Mouse (Mus musculus): ENCODE data around the gene Rora. TPM values are rescaled to one million over a fixed set of nuclear protein-coding genes. Genes with fewer than 3 reads are reported as not detected.

Rora gene
- polyA plus RNA-seq, 1 experiment from 2014 or later: 9.0 TPM

GRCm38 (mm10) chr9:68655018-68656005 is 1.7 kb downstream of the Rora start:
- CTCF ChIA-PET: no interaction called here
- in situ Hi-C loops (cut with MboI; ENCODE audit: low pct_unique_long_range_greater_than_20kb): no loop called here
- ATAC-seq (no peak), DNase-seq (ENCODE audit: low read depth, low spot score) (no peak)
- peaks cover 31% of the 10 kb centered on the region for H3K27me3 ChIP-seq
- POLR2A ChIA-PET: interaction anchor here (0.7 kb wide), 1 partner anchor 31 kb away, joined by 3 read pairs; no protein-coding TSS in a partner anchor
- no peak for TF ChIP-seq CTCF (IDR thresholded peaks at IDR 0.05)

- peaks cover 24% of the 10 kb centered on the region for H3K27me3 ChIP-seq
- in situ Hi-C loops (cut with MboI; ENCODE audit: low pct_unique_long_range_greater_than_20kb): no loop called here
- no peak for ATAC-seq
- POLR2A ChIA-PET: no interaction called here
- no peak for DNase-seq (ENCODE audit: low read depth, low spot score)
- CTCF ChIA-PET: no interaction called here
- no peak for TF ChIP-seq CTCF (IDR thresholded peaks at IDR 0.05)
Observed at GRCm38 (mm10) chr9:68656076-68656795, 2.6 kb downstream of the Rora start.

GRCm38 (mm10) chr9:68656796-68657130 is 3.2 kb downstream of the Rora start:
- H3K27me3 ChIP-seq: peaks cover 24% of the 10 kb centered on the region
- DNase-seq (ENCODE audit: low read depth, low spot score): no peak
- in situ Hi-C loops (cut with MboI; ENCODE audit: low pct_unique_long_range_greater_than_20kb): no loop called here
- ChIA-PET POLR2A (no interaction called here), CTCF (no interaction called here)
- ATAC-seq: no peak
- no peak for TF ChIP-seq CTCF (IDR thresholded peaks at IDR 0.05)

- DNase-seq (ENCODE audit: low read depth, low spot score): no peak
- no peak for TF ChIP-seq CTCF (IDR thresholded peaks at IDR 0.05)
- peaks cover 12% of the 10 kb centered on the region for H3K27me3 ChIP-seq
- ATAC-seq: no peak
- CTCF ChIA-PET: no interaction called here
- POLR2A ChIA-PET: no interaction called here
- in situ Hi-C loops (cut with MboI; ENCODE audit: low pct_unique_long_range_greater_than_20kb): no loop called here
Observed at GRCm38 (mm10) chr9:68670731-68671130, 17.1 kb downstream of the Rora start.

- ChIA-PET POLR2A (no interaction called here), CTCF (no interaction called here)
- peaks cover 12% of the 10 kb centered on the region for H3K27me3 ChIP-seq
- TF ChIP-seq CTCF (IDR thresholded peaks at IDR 0.05): no peak
- in situ Hi-C loops (cut with MboI; ENCODE audit: low pct_unique_long_range_greater_than_20kb): no loop called here
- no peak for ATAC-seq
- DNase-seq (ENCODE audit: low read depth, low spot score): no peak
Observed at GRCm38 (mm10) chr9:68672459-68672858, 18.9 kb downstream of the Rora start.

GRCm38 (mm10) chr9:68673221-68673620 is 19.6 kb downstream of the Rora start:
- POLR2A ChIA-PET: interaction anchor here (0.5 kb wide), 1 partner anchor 170 kb away, joined by 4 read pairs; no protein-coding TSS in a partner anchor
- CTCF ChIA-PET: no interaction called here
- peaks cover 17% of the 10 kb centered on the region for H3K27me3 ChIP-seq
- no peak for TF ChIP-seq CTCF (IDR thresholded peaks at IDR 0.05)
- ATAC-seq (no peak), DNase-seq (ENCODE audit: low read depth, low spot score) (no peak)
- in situ Hi-C loops (cut with MboI; ENCODE audit: low pct_unique_long_range_greater_than_20kb): no loop called here

GRCm38 (mm10) chr9:68679871-68680374 is 26.3 kb downstream of the Rora start:
- ChIA-PET CTCF (no interaction called here), POLR2A (no interaction called here)
- ATAC-seq (no peak), DNase-seq (ENCODE audit: low read depth, low spot score) (no peak)
- no peak for TF ChIP-seq CTCF (IDR thresholded peaks at IDR 0.05)
- in situ Hi-C loops (cut with MboI; ENCODE audit: low pct_unique_long_range_greater_than_20kb): no loop called here
- H3K27me3 ChIP-seq: peaks cover 21% of the 10 kb centered on the region

- CTCF ChIA-PET: no interaction called here
- in situ Hi-C loops (cut with MboI; ENCODE audit: low pct_unique_long_range_greater_than_20kb): no loop called here
- ATAC-seq (no peak), DNase-seq (ENCODE audit: low read depth, low spot score) (no peak)
- no peak for TF ChIP-seq CTCF (IDR thresholded peaks at IDR 0.05)
- H3K27me3 ChIP-seq: peaks cover 20% of the 10 kb centered on the region
- POLR2A ChIA-PET: no interaction called here
Observed at GRCm38 (mm10) chr9:68683938-68684337, 30.4 kb downstream of the Rora start.

GRCm38 (mm10) chr9:68685562-68685961 is 32.0 kb downstream of the Rora start:
- ChIA-PET POLR2A (no interaction called here), CTCF (no interaction called here)
- peaks cover 24% of the 10 kb centered on the region for H3K27me3 ChIP-seq
- TF ChIP-seq CTCF (IDR thresholded peaks at IDR 0.05): no peak
- DNase-seq (ENCODE audit: low read depth, low spot score) (no peak), ATAC-seq (no peak)
- in situ Hi-C loops (cut with MboI; ENCODE audit: low pct_unique_long_range_greater_than_20kb): no loop called here

GRCm38 (mm10) chr9:68687251-68687874 is 33.8 kb downstream of the Rora start:
- no peak for TF ChIP-seq CTCF (IDR thresholded peaks at IDR 0.05)
- ChIA-PET POLR2A (no interaction called here), CTCF (interaction anchor here (0.6 kb wide), 1 partner anchor 633 kb away, joined by 3 read pairs; no protein-coding TSS in a partner anchor)
- no peak for ATAC-seq
- DNase-seq (ENCODE audit: low read depth, low spot score): no peak
- in situ Hi-C loops (cut with MboI; ENCODE audit: low pct_unique_long_range_greater_than_20kb): no loop called here
- peaks cover 18% of the 10 kb centered on the region for H3K27me3 ChIP-seq

Data from Patski (cell line).